Mouse (Mus musculus) gastrocnemius, adult 2 months (tissue): Measurements from ENCODE around the gene Ydjc. TPM values are rescaled to one million over a fixed set of nuclear protein-coding genes. Genes with fewer than 3 reads are reported as not detected.

Source experiments
- DNase-seq: peaks from one replicate; pipeline ENCODE4 v3.0.0; 2022
- H3K27ac ChIP-seq: fragments of 200-600 bp; 2 replicates; pipeline ENCODE4 v1.8.1; 2022; ENCODE audit warnings: mild to moderate bottlenecking
- H3K4me3 ChIP-seq: fragments of 200-600 bp; 2 replicates; pipeline ENCODE4 v1.8.1; 2022; ENCODE audit warnings: mild to moderate bottlenecking, moderate library complexity
- CTCF ChIP-seq: fragments of 200-600 bp; IDR thresholded peaks from 2 replicates; pipeline ENCODE4 v1.8.1; 2022; ENCODE audit warnings: antibody characterized with exemption, mild to moderate bottlenecking, moderate library complexity
- intact Hi-C: fragments of 180-260 bp; cut with DNase I; formaldehyde crosslinking; loops from one replicate; pipeline ENCODE4 v1.15.1; 2025
- long read RNA-seq, 2 experiments: library from polyadenylated mRNA; stranded (forward); transcript quantifications; one replicate each; pipeline ENCODE4 v2.0.0; 2021
- total RNA-seq, 2 experiments: library from RNA; stranded (reverse); gene quantifications; 2 replicates each; pipeline ENCODE4 v1.2.3; 2021

Gene Ydjc
- total RNA-seq, result under 1 TPM in 1 of 2 experiments, not detected in 1; 0.31 TPM
- long read RNA-seq, experiment 1, partial matches to known transcripts, result 1 of 3 reads
- long read RNA-seq, experiment 1, other reads (novel, unspliced or antisense), result 2 of 3 reads
- long read RNA-seq, experiment 2, partial matches to known transcripts, result 0 of 1 reads
- long read RNA-seq, experiment 2, other reads (novel, unspliced or antisense), result 1 of 1 reads

GRCm38 (mm10) chr16:17144339-17144738, at the start of gene Ydjc:
Gene Ydjc (plus strand): TSS chr16:17144621.
- intact Hi-C loops, result no loop called here
- DNase-seq, result no peak
- TF ChIP-seq CTCF, result no peak
- no peak within 1 kb of the TSS for H3K4me3 ChIP-seq
- no peak within 1 kb of the TSS for H3K27ac ChIP-seq

GRCm38 (mm10) chr16:17096938-17097337, 47.5 kb upstream of the Ydjc start:
- DNase-seq, result no peak
- Histone ChIP-seq H3K4me3 (no peak overlapping the region), H3K27ac (no peak overlapping the region)
- intact Hi-C loops, result no loop called here
- TF ChIP-seq CTCF, result no peak

- Histone ChIP-seq H3K4me3 (no peak overlapping the region), H3K27ac (no peak overlapping the region)
- intact Hi-C loops, result no loop called here
- TF ChIP-seq CTCF, result no peak
- DNase-seq, result no peak
Measured at GRCm38 (mm10) chr16:17102630-17103220, 41.7 kb upstream of the Ydjc start.

GRCm38 (mm10) chr16:17104600-17104999, 39.8 kb upstream of the Ydjc start:
- intact Hi-C loops, result no loop called here
- no peak overlapping the region for H3K27ac ChIP-seq
- no peak for DNase-seq
- no peak overlapping the region for H3K4me3 ChIP-seq
- TF ChIP-seq CTCF, result no peak

GRCm38 (mm10) chr16:17110771-17111743, 33.4 kb upstream of the Ydjc start, which contains the start of gene Ppil2:
Gene Ppil2 (minus strand): TSS chr16:17111257.
- intact Hi-C loops, result no loop called here
- DNase-seq, result peak; percentile 71
- Histone ChIP-seq H3K4me3 (peak within 1 kb of the TSS; percentile 93), H3K27ac (peak within 1 kb of the TSS; percentile 89)
- TF ChIP-seq CTCF, result no peak

GRCm38 (mm10) chr16:17117309-17117799, 27.1 kb upstream of the Ydjc start:
- intact Hi-C loops, result no loop called here
- TF ChIP-seq CTCF, result no peak
- no peak overlapping the region for H3K27ac ChIP-seq
- H3K4me3 ChIP-seq, result no peak overlapping the region
- no peak for DNase-seq

- TF ChIP-seq CTCF, result no peak
- Histone ChIP-seq H3K4me3 (no peak overlapping the region), H3K27ac (no peak overlapping the region)
- intact Hi-C loops, result no loop called here
- DNase-seq, result no peak
Measured at GRCm38 (mm10) chr16:17121569-17121968, 22.9 kb upstream of the Ydjc start.

GRCm38 (mm10) chr16:17124119-17124870, 20.1 kb upstream of the Ydjc start:
- no peak overlapping the region for H3K27ac ChIP-seq
- no peak for TF ChIP-seq CTCF
- no peak for DNase-seq
- no peak overlapping the region for H3K4me3 ChIP-seq
- intact Hi-C loops, result no loop called here

GRCm38 (mm10) chr16:17124871-17125520, 19.4 kb upstream of the Ydjc start, which contains the start of gene 2610318N02Rik:
Gene 2610318N02Rik (minus strand): TSS chr16:17125167.
- Histone ChIP-seq H3K4me3 (peak within 1 kb of the TSS; percentile 54), H3K27ac (no peak within 1 kb of the TSS)
- peak; percentile 53 for DNase-seq
- intact Hi-C loops, result no loop called here
- TF ChIP-seq CTCF, result no peak

GRCm38 (mm10) chr16:17127292-17127691, 17.1 kb upstream of the Ydjc start:
- Histone ChIP-seq H3K4me3 (no peak overlapping the region), H3K27ac (no peak overlapping the region)
- DNase-seq, result no peak
- intact Hi-C loops, result no loop called here
- peak; percentile 64 for TF ChIP-seq CTCF
